Mouse (Mus musculus) duodenum, adult 2 months (tissue): ENCODE measurements around the gene Dctpp1. TPM values are rescaled to one million over a fixed set of nuclear protein-coding genes. Genes with fewer than 3 reads are reported as not detected.

Experiments used
- polyA plus RNA-seq: library from polyadenylated mRNA; depleted of rRNA; stranded (reverse); fragments of >200 nt; gene quantifications from 2 replicates; pipeline ENCODE4 v1.2.3, GENCODE M21; 2012; ENCODE audit warnings: low replicate concordance; rRNA removed

Dctpp1 gene
- polyA plus RNA-seq: 74.2 and 77.1 TPM in 2 replicates

GRCm38 (mm10) chr7:127260309-127261111 is at the start of gene Dctpp1:
TSS of gene Dctpp1 (minus strand) at chr7:127260709.

GRCm38 (mm10) chr7:127296098-127296497 is 35.6 kb upstream of the Dctpp1 start, which contains the start of gene Itgal:
TSS of gene Itgal (plus strand) at chr7:127296260.

GRCm38 (mm10) chr7:127273925-127274789 is 13.6 kb upstream of the Dctpp1 start, which contains the start of gene Sephs2:
TSS of gene Sephs2 (minus strand) at chr7:127274055.

GRCm38 (mm10) chr7:127243870-127244657 is 16.4 kb downstream of the Dctpp1 start, which contains the start of gene Zfp771:
TSS of gene Zfp771 (plus strand) at chr7:127244274.

GRCm38 (mm10) chr7:127232622-127233367 is 27.7 kb downstream of the Dctpp1 start, which contains the start of the genes Zfp553 and Sept1:
TSS of gene Zfp553 (plus strand) at chr7:127233061.
TSS of gene Sept1 (minus strand) at chr7:127233130.

GRCm38 (mm10) chr7:127208553-127209438 is 51.7 kb downstream of the Dctpp1 start, which contains the start of gene Mylpf:
TSS of gene Mylpf (plus strand) at chr7:127208890.

GRCm38 (mm10) chr7:127208295-127208552 is 52.3 kb downstream of the Dctpp1 start, which contains the start of gene Tbc1d10b:
TSS of gene Tbc1d10b (minus strand) at chr7:127208468.

Other genes starting within 250 kb of the Dctpp1 start
- gene Mvp, start 246.1 kb downstream of the Dctpp1 start, polyA plus RNA-seq: 193 and 250 TPM in 2 replicates
- gene Pagr1b, start 244.2 kb downstream of the Dctpp1 start, polyA plus RNA-seq: 2.4 TPM in 1 of 2 replicates, not detected in the other
- gene Pagr1a, start 243.4 kb downstream of the Dctpp1 start, polyA plus RNA-seq: 1.5 TPM in 1 of 2 replicates, not detected in the other
- gene Gm42742, start 239.6 kb downstream of the Dctpp1 start, polyA plus RNA-seq: 19.5 and 23.9 TPM in 2 replicates
- gene Prrt2, start 239.5 kb downstream of the Dctpp1 start, polyA plus RNA-seq: 4.2 and 5.7 TPM in 2 replicates
- 288 and 667 TPM in 2 replicates for gene Maz, start 233.7 kb downstream of the Dctpp1 start, polyA plus RNA-seq
- 3.9 and 4.4 TPM in 2 replicates for gene Kif22, start 218.2 kb downstream of the Dctpp1 start, polyA plus RNA-seq
- 1,613 and 5,119 TPM in 2 replicates for gene Zg16, start 173.4 kb downstream of the Dctpp1 start, polyA plus RNA-seq
- gene AI467606, start 169.3 kb downstream of the Dctpp1 start, polyA plus RNA-seq: 24.0 and 31.4 TPM in 2 replicates
- 0.43 and 0.95 TPM in 2 replicates for gene Qprt, start 138.5 kb downstream of the Dctpp1 start, polyA plus RNA-seq
- 2.0 and 2.7 TPM in 2 replicates for gene Spn, start 122.9 kb downstream of the Dctpp1 start, polyA plus RNA-seq
- gene Cd2bp2, start 64.7 kb downstream of the Dctpp1 start, polyA plus RNA-seq: 10.0 and 13.1 TPM in 2 replicates
- gene Tbc1d10b, start 52.2 kb downstream of the Dctpp1 start, polyA plus RNA-seq: 29.8 and 44.7 TPM in 2 replicates
- gene Mylpf, start 51.8 kb downstream of the Dctpp1 start, polyA plus RNA-seq: 0.38 TPM in 1 of 2 replicates, not detected in the other
- 6.9 and 8.4 TPM in 2 replicates for gene Zfp553, start 27.6 kb downstream of the Dctpp1 start, polyA plus RNA-seq
- 14.1 and 28.9 TPM in 2 replicates for gene Sept1, start 27.6 kb downstream of the Dctpp1 start, polyA plus RNA-seq
- gene Zfp771, start 16.4 kb downstream of the Dctpp1 start, polyA plus RNA-seq: 76.9 and 173 TPM in 2 replicates
- 49.0 and 105 TPM in 2 replicates for gene Sephs2, start 13.3 kb upstream of the Dctpp1 start, polyA plus RNA-seq
- gene Itgal, start 35.6 kb upstream of the Dctpp1 start, polyA plus RNA-seq: 3.7 and 5.6 TPM in 2 replicates
- 54.7 and 77.2 TPM in 2 replicates for gene Zfp768, start 84.9 kb upstream of the Dctpp1 start, polyA plus RNA-seq
- gene Zfp747, start 115.3 kb upstream of the Dctpp1 start, polyA plus RNA-seq: 15.0 and 20.1 TPM in 2 replicates
- 5.3 and 6.4 TPM in 2 replicates for gene 9130019O22Rik, start 126.5 kb upstream of the Dctpp1 start, polyA plus RNA-seq
- 13.3 and 15.1 TPM in 2 replicates for gene E430018J23Rik, start 132.9 kb upstream of the Dctpp1 start, polyA plus RNA-seq
- gene Zfp764, start 146.1 kb upstream of the Dctpp1 start, polyA plus RNA-seq: 3.9 and 4.6 TPM in 2 replicates
- gene Zfp688, start 161.4 kb upstream of the Dctpp1 start, polyA plus RNA-seq: 21.7 and 35.2 TPM in 2 replicates
- gene Zfp689, start 188.4 kb upstream of the Dctpp1 start, polyA plus RNA-seq: 3.7 and 4.3 TPM in 2 replicates
- gene Prr14, start 198.9 kb upstream of the Dctpp1 start, polyA plus RNA-seq: 62.8 and 68.1 TPM in 2 replicates
- gene Fbrs, start 218.5 kb upstream of the Dctpp1 start, polyA plus RNA-seq: 36.5 and 43.2 TPM in 2 replicates